Mouse (Mus musculus): ENCODE results near the gene Ctf1.

DNA sequence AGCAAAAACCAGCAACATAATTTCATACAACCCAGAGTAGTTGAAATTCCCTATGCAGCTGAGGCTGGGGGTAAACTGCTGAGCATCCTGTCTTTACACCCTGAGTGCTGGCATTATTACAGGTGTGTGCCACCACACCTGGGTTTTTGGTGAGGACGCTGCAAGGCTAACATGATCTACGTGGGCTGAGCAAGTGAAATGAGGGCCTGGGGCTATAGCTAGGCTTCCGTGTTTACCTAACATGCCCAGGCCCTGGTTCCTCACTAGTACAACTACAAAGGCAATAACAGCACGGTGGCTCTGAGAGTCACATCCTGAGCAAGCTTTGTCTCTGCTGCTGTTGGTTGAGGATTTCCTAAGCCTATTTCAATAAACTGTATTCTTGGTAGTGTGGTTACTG, 34.9 kb upstream of the Ctf1 start:
- TF ChIP-seq HCFC1 (IDR thresholded peaks at IDR 0.05; ENCODE audit: low read depth, low read length) (no peak), PAX5 (IDR thresholded peaks at IDR 0.05; ENCODE audit: low read length) (no peak), EP300 (IDR thresholded peaks at IDR 0.05; ENCODE audit: low read length) (no peak), CTCF (conservative IDR thresholded peaks at IDR 0.05 in 1 of 2, IDR thresholded peaks at IDR 0.05 in 1 of 2; ENCODE audit: low read depth in 2 of 2, low read length in 2 of 2) (no peak), CHD2 (IDR thresholded peaks at IDR 0.05; ENCODE audit: low read length) (no peak)

All from CH12.LX (cell line).